24 mouse cellular contexts compared by ENCODE assay signal in genomic region chr16:33943388-33943787, GRCm38 (mm10).
"Had no signal": no experiment of that assay in that cellular context is flagged by ENCODE, and none has a peak within 500 bp of the region (broad histone marks: within the 10 kb centered on the region; RNA-seq: fewer than 3 reads in every experiment).

No protein-coding gene starts in this region.

- H3K27ac ChIP-seq: hindbrain, embryonic 12.5 days; hindbrain, embryonic 14.5 days; intestine, embryonic 15.5 days; kidney, postnatal 0 days; layer of hippocampus, adult 2 months; limb, embryonic 12.5 days; liver, embryonic 13.5 days; liver, embryonic 15.5 days had no signal

- H3K9me3 ChIP-seq: hindbrain, embryonic 10.5 days; hindbrain, embryonic 12.5 days; intestine, embryonic 15.5 days; kidney, embryonic 15.5 days; limb, embryonic 12.5 days; liver, embryonic 13.5 days; liver, embryonic 15.5 days had no signal

- H3K27me3 ChIP-seq: hindbrain, embryonic 12.5 days; intestine, embryonic 15.5 days; kidney, embryonic 15.5 days; limb, embryonic 12.5 days; liver, embryonic 13.5 days; liver, embryonic 15.5 days had no signal

- H3K9ac ChIP-seq: hindbrain, embryonic 12.5 days; hindbrain, embryonic 14.5 days; intestine, embryonic 15.5 days; kidney, embryonic 15.5 days; limb, embryonic 12.5 days; liver, embryonic 13.5 days; liver, embryonic 15.5 days; liver, postnatal 0 days had no signal

- ATAC-seq: hindbrain, embryonic 16.5 days; inflammation-experienced regulatory T-cells, adult 6 months; intestine, embryonic 15.5 days; intestine, postnatal 0 days; liver, postnatal 0 days had no signal

- H3K36me3 ChIP-seq: hindbrain, embryonic 10.5 days; hindbrain, embryonic 12.5 days; intestine, embryonic 15.5 days; liver, embryonic 13.5 days; liver, embryonic 15.5 days had no signal

- H3K4me2 ChIP-seq: heart, embryonic 11.5 days; hindbrain, embryonic 12.5 days; hindbrain, embryonic 14.5 days; intestine, embryonic 15.5 days; kidney, embryonic 15.5 days; limb, embryonic 12.5 days; liver, embryonic 11.5 days; liver, embryonic 13.5 days; liver, embryonic 15.5 days had no signal

- DNase-seq: gastrocnemius, postnatal 14 days; heart, adult 18-20 months; heart, postnatal 10 days; kidney, adult 2 months; kidney, adult 9 months; kidney, postnatal 25 days; kidney, postnatal 4 days; liver; liver, embryonic 13.5 days; liver, postnatal 0 days had no signal

- H3K4me3 ChIP-seq: hindbrain, embryonic 10.5 days; hindbrain, embryonic 12.5 days; intestine, embryonic 15.5 days; kidney, embryonic 15.5 days; layer of hippocampus, adult 2 months; limb, embryonic 12.5 days; liver, embryonic 13.5 days; liver, embryonic 15.5 days had no signal
